Mouse (Mus musculus): ENCODE data around the gene Rad23b. TPM values are rescaled to one million over a fixed set of nuclear protein-coding genes. Genes with fewer than 3 reads are reported as not detected.
A peak's percentile ranks its signal among the peaks of the same experiment; 100 is the strongest.

Gene Rad23b
- total RNA-seq (2012; rRNA removed) (193 and 200 TPM in 2 replicates), polyA plus RNA-seq (2012; ENCODE audit: insufficient read depth in 1 of 2, insufficient read length in 2 of 2, low read depth in 1 of 2, low replicate concordance in 2 of 2, missing spikeins in 1 of 2) (100 to 1,000 TPM in 1 of 2 experiments, not detected in 1; 270 TPM)

DNA sequence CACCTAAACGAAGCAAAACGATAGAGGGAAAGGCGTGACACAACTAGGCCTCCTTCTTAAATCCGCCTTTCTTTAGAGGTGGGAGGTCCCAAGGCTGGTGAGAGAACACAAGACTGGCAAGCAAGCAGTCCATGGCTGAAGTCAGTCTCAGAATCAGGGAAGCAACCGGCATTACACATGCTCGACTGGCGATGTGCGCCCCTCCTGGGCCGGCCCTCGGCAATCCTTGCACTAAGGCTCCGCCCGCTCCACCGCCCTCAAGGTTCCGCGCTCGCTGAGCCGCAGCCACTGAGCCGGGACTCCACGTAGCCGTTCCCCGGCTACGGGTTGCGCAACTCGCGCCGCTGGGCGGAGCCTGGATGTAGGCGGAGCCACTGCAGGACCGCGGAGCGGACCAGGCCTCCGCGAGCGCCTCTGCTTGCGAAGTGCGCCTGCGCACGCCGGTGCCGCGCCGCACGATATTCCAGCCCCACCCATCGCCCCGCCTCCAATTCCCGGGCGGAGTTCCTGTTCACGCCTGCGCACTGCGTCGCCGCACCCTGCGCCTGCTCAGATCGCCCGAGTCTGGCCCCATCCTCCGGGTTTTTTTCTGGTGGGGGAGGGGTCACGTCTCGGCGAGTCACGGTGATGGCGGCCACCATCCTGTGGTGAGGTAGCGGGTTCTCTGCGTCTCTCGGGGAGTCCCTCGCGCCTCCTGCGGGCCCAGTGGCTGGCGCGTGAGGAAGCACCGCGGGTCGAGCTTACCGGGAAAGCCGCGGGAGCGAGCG, at the start of gene Rad23b:
Gene Rad23b, plus strand, starts transcription at position 592 of the 767 bp plus-strand sequence.
- H3K27ac ChIP-seq (ENCODE audit: control insufficient read depth, low read depth, low read length) = peak within 1 kb of the TSS; percentile 93
- H3K27me3 ChIP-seq (ENCODE audit: control insufficient read depth in 1 of 2, insufficient read depth in 2 of 2, low read length in 2 of 2) = no peaks in the 10 kb centered on the region
- H3K36me3 ChIP-seq (ENCODE audit: control insufficient read depth in 1 of 2, insufficient read depth in 2 of 2, low read length in 2 of 2) = peaks cover 8 to 34% of the 10 kb centered on the region in 2 experiments; a peak in 3 of 4 replicates
- peaks cover 20 to 24% of the 10 kb centered on the region in 2 experiments for H3K4me1 ChIP-seq (ENCODE audit: control insufficient read depth in 1 of 2, insufficient read depth in 2 of 2, low read length in 2 of 2)
- no peaks in the 10 kb centered on the region for H3K9me3 ChIP-seq (replicated peaks; ENCODE audit: insufficient read depth, low read length)
- peak; percentile 98 for DNase-seq (ENCODE audit: low read depth, low spot score)
- peak within 1 kb of the TSS; percentile 84 to 99 for H3K4me3 ChIP-seq (ENCODE audit: control insufficient read depth in 1 of 2, insufficient read depth in 1 of 2, low read depth in 2 of 2, low read length in 2 of 2)
- peaks cover 41% of the 10 kb centered on the region for H3K79me2 ChIP-seq (ENCODE audit: control insufficient read depth, insufficient read depth, low read length, poor library complexity)
- H3K9ac ChIP-seq (ENCODE audit: control insufficient read depth, low read depth, low read length, poor library complexity, severe bottlenecking) = peak within 1 kb of the TSS; percentile 99
- TF ChIP-seq MYB (IDR thresholded peaks at IDR 0.05; ENCODE audit: low read depth, low read length) (no peak), KAT2A (conservative IDR thresholded peaks at IDR 0.05; ENCODE audit: low read depth, low read length) (peak; percentile 54; the same call in 1 of the 2 replicates), ZC3H11A (IDR thresholded peaks at IDR 0.05; ENCODE audit: low read depth, low read length) (no peak), ZKSCAN1 (IDR thresholded peaks at IDR 0.05; ENCODE audit: low read depth, low read length) (no peak), JUND (IDR thresholded peaks at IDR 0.05; ENCODE audit: low read depth, low read length) (no peak), BHLHE40 (IDR thresholded peaks at IDR 0.05; ENCODE audit: borderline replicate concordance, low read depth, low read length) (no peak), MAFK (IDR thresholded peaks at IDR 0.05; ENCODE audit: borderline replicate concordance, low read depth, low read length) (no peak), ZNF384 (IDR thresholded peaks at IDR 0.05; ENCODE audit: low read depth, low read length) (peak; percentile 89), POLR2AphosphoS5 (IDR thresholded peaks at IDR 0.05; ENCODE audit: borderline replicate concordance, low read depth, low read length) (no peak; the same call in 1 of the 2 replicates), GABPA (IDR thresholded peaks at IDR 0.05; ENCODE audit: low read depth, low read length) (no peak), NRF1 (IDR thresholded peaks at IDR 0.05; ENCODE audit: insufficient read depth, low read depth, low read length, poor library complexity, severe bottlenecking) (peak; percentile 98), UBTF (IDR thresholded peaks at IDR 0.05; ENCODE audit: borderline replicate concordance, insufficient read depth, low read depth, low read length) (0 out of 2 replicates have a peak, but pooled peaks have one; percentile 80), POLR2A (IDR thresholded peaks at IDR 0.05; ENCODE audit: control insufficient read depth in 1 of 2, insufficient read depth in 1 of 2, low read depth in 1 of 2, low read length in 2 of 2, poor library complexity in 1 of 2) (peak; percentile 66 to 89), TCF12 (IDR thresholded peaks at IDR 0.05; ENCODE audit: low read depth, low read length) (peak; percentile 66; the same call in 1 of the 2 replicates), CHD1 (IDR thresholded peaks at IDR 0.05; ENCODE audit: low read depth, low read length) (no peak), E2F4 (IDR thresholded peaks at IDR 0.05; ENCODE audit: borderline replicate concordance, low read depth, low read length) (no peak), CHD2 (IDR thresholded peaks at IDR 0.05; ENCODE audit: low read length) (no peak), MAX (IDR thresholded peaks at IDR 0.05; ENCODE audit: low read length) (no peak; the same call in 1 of the 2 replicates), HCFC1 (IDR thresholded peaks at IDR 0.05; ENCODE audit: low read depth, low read length) (peak; percentile 78), MEF2A (IDR thresholded peaks at IDR 0.05; ENCODE audit: extremely low read depth, insufficient replicate concordance, low read depth, low read length, poor library complexity, severe bottlenecking) (no peak), SIN3A (IDR thresholded peaks at IDR 0.05; ENCODE audit: low read length) (0 out of 2 replicates have a peak, but pooled peaks have one; percentile 20), ZMIZ1 (IDR thresholded peaks at IDR 0.05; ENCODE audit: low read depth, low read length) (no peak), EP300 (IDR thresholded peaks at IDR 0.05; ENCODE audit: low read depth in 1 of 2, low read length in 2 of 2) (peak in 1 of 2 experiments; percentile 10; a peak in 1 of 4 replicates), POLR2AphosphoS2 (IDR thresholded peaks at IDR 0.05; ENCODE audit: low read length) (peak; percentile 61; the same call in 1 of the 2 replicates), GATA1 (IDR thresholded peaks at IDR 0.05; ENCODE audit: low read depth, low read length) (no peak), TBP (IDR thresholded peaks at IDR 0.05; ENCODE audit: low read depth, low read length) (peak; percentile 65), ELF1 (IDR thresholded peaks at IDR 0.05; ENCODE audit: low read depth, low read length) (peak; percentile 56), USF1 (IDR thresholded peaks at IDR 0.05; ENCODE audit: low read depth, low read length) (no peak), RCOR1 (IDR thresholded peaks at IDR 0.05; ENCODE audit: low read depth, low read length) (no peak), MXI1 (IDR thresholded peaks at IDR 0.05; ENCODE audit: low read depth, low read length) (peak; percentile 37; the same call in 1 of the 2 replicates), MYC (IDR thresholded peaks at IDR 0.05; ENCODE audit: low read depth, low read length) (peak; percentile 64; the same call in 1 of the 2 replicates), CTCF (IDR thresholded peaks at IDR 0.05 in 2 of 3, conservative IDR thresholded peaks at IDR 0.05 in 1 of 3; ENCODE audit: control insufficient read depth in 1 of 3, insufficient read depth in 1 of 3, low read depth in 2 of 3, low read length in 3 of 3, poor library complexity in 1 of 3, severe bottlenecking in 1 of 3) (no peak), MAZ (IDR thresholded peaks at IDR 0.05; ENCODE audit: low read depth, low read length) (peak; percentile 97), USF2 (IDR thresholded peaks at IDR 0.05; ENCODE audit: borderline replicate concordance in 1 of 2, insufficient read depth in 1 of 2, low read depth in 1 of 2, low read length in 2 of 2) (no peak)

Measured in MEL (cell line).